Mouse (Mus musculus) midbrain, postnatal 0 days (tissue): ENCODE measurements at regions not wholly inside any gene's neighbourhood (a gene's known extent, or its start where the extent isn't known, plus 50 kb on each side); places are given as distances from the start of the nearest gene placed in this dataset.

ENCODE experiments used
- ATAC-seq: fragments of 200-750 bp; cut with Nextera tagmentation; 2 replicates; pipeline ENCODE4 v1.8.0; 2017; ENCODE audit warnings: moderate number of reproducible peaks, mild to moderate bottlenecking, moderate TSS enrichment, moderate library complexity; ENCODE audit not compliant: low FRiP score
- DNase-seq: peaks from one replicate; pipeline ENCODE4 v3.0.0-alpha.2; 2015; ENCODE audit warnings: low spot score
- H3K27ac ChIP-seq: fragments of 300-500 bp; sonication (generic); 2 replicates; pipeline ENCODE4 v1.5.1; 2014; ENCODE audit warnings: low read depth, mild to moderate bottlenecking, low read length, mixed read lengths
- H3K27me3 ChIP-seq: fragments of 300-500 bp; sonication (generic); 2 replicates; pipeline ENCODE4 v1.6.1; 2014; ENCODE audit warnings: low read length, control low read depth, mixed read lengths; ENCODE audit not compliant: insufficient read depth
- H3K36me3 ChIP-seq: fragments of 300-500 bp; sonication (generic); 2 replicates; pipeline ENCODE4 v1.6.1; 2014; ENCODE audit warnings: low read length, control low read depth, mixed read lengths; ENCODE audit not compliant: insufficient read depth
- H3K4me1 ChIP-seq: fragments of 300-500 bp; sonication (generic); 2 replicates; pipeline ENCODE4 v1.6.1; 2014; ENCODE audit warnings: mild to moderate bottlenecking, control low read depth, antibody characterized with exemption, low read length, mixed read lengths; ENCODE audit not compliant: insufficient read depth
- H3K4me2 ChIP-seq: fragments of 300-500 bp; sonication (generic); 2 replicates; pipeline ENCODE4 v1.6.1; 2014; ENCODE audit warnings: low read depth, mild to moderate bottlenecking, low read length, mixed read lengths; ENCODE audit not compliant: poor library complexity, severe bottlenecking
- H3K4me3 ChIP-seq: fragments of 300-500 bp; sonication (generic); 2 replicates; pipeline ENCODE4 v1.5.1; 2014; ENCODE audit warnings: low read depth, mild to moderate bottlenecking, low read length, moderate library complexity
- H3K9ac ChIP-seq: fragments of 300-500 bp; sonication (generic); replicated peaks from 2 replicates; pipeline ENCODE4 v1.6.1; 2014; ENCODE audit warnings: mild to moderate bottlenecking, low read length, moderate library complexity, mixed read lengths; ENCODE audit not compliant: poor library complexity, severe bottlenecking
- H3K9me3 ChIP-seq: fragments of 300-500 bp; sonication (generic); 2 replicates; pipeline ENCODE4 v1.6.1; 2016; ENCODE audit warnings: low read length, control low read depth
- CTCF ChIP-seq: IDR thresholded peaks from 2 replicates; pipeline ENCODE4 v1.5.1; 2016; ENCODE audit warnings: antibody characterized with exemption, mild to moderate bottlenecking
- WGBS: fragments of 180-500 bp; shearing (Covaris S2); extraction: QIAGEN DNeasy Blood & Tissue Kit; methylation state at CpG from one replicate; pipeline ENCODE4 v1.1.7; 2014; 5-methylcytosine and 5-hydroxymethylcytosine counted together

DNA sequence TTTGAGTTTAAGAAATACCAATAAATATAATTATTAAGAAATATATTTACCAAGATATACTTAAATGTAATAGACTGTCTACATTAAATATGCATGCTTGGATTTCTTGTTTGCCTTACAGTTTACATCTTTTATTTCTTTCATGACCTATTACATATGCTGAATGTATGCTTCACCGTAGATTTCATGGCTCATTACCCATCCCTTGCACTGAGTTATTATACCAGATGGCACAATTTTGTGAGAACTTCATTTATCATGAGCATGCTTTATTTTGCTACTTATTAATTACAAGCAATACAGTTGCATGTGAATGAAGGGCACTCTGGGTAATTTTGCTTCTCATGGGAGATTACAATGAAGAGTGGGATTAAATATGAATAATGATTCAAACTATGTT lies 856.0 kb upstream of the Nectin3 start:
- no peak overlapping the region for H3K27ac ChIP-seq
- DNase-seq = peak; percentile 31
- H3K9ac ChIP-seq = no peak overlapping the region
- no peaks in the 10 kb centered on the region for H3K9me3 ChIP-seq
- TF ChIP-seq CTCF = no peak
- H3K4me3 ChIP-seq = no peak overlapping the region
- no peaks in the 10 kb centered on the region for H3K27me3 ChIP-seq
- H3K4me1 ChIP-seq = no peaks in the 10 kb centered on the region
- H3K36me3 ChIP-seq = no peaks in the 10 kb centered on the region
- ATAC-seq = no peak
- no peak overlapping the region for H3K4me2 ChIP-seq
- 64% methylated on average over 1 of the region's 1 CpGs for WGBS

DNA sequence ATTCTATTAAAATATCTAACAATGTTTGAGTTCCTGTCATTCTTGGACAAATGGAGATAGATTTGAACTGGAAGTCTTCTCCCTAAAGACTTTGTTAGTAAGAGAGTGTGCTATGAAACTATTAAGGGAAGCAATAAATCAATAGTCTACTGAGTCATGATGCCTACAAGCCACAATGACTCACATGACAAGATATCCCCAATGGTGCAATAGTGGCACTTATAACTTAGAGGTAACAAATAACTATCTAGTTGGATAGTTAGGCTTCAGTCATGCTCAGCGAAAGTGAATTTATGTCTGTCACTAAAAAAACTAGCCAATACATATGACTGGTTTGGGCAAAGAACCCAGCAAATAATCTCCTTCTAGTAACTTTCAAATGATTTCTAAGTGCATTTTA lies 889.1 kb upstream of the Dppa4 start:
- Histone ChIP-seq H3K36me3 (no peaks in the 10 kb centered on the region), H3K4me3 (no peak overlapping the region), H3K9me3 (no peaks in the 10 kb centered on the region), H3K27me3 (no peaks in the 10 kb centered on the region), H3K27ac (no peak overlapping the region), H3K4me1 (no peaks in the 10 kb centered on the region), H3K9ac (no peak overlapping the region), H3K4me2 (no peak overlapping the region)
- TF ChIP-seq CTCF = no peak
- ATAC-seq (no peak), DNase-seq (no peak)
- WGBS = 80% methylated on average over 1 of the region's 1 CpGs

DNA sequence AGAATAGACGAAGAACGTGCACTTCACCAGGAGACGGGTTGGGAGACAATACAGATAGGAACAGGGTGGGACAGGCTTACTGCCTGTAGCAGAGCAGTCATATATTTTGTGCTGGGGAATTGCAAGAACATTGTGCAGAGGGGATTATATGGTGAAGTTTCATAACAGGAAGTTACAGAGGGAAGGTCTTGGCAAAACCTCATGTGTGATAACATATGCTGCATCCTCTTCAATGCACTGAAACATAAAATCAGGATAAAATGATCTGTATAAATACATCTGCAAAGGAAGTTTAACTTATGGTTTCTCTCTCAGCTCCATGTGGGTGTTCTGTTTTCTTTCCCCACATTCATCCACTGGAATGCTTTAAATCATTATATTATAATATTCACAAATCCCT lies 876.5 kb upstream of the Dppa4 start:
- Histone ChIP-seq H3K4me2 (no peak overlapping the region), H3K27me3 (no peaks in the 10 kb centered on the region), H3K9ac (no peak overlapping the region), H3K27ac (no peak overlapping the region), H3K36me3 (no peaks in the 10 kb centered on the region), H3K9me3 (no peaks in the 10 kb centered on the region), H3K4me3 (no peak overlapping the region), H3K4me1 (no peaks in the 10 kb centered on the region)
- no peak for TF ChIP-seq CTCF
- DNase-seq = no peak
- 87% methylated on average over 3 of the region's 3 CpGs for WGBS
- ATAC-seq = no peak

DNA sequence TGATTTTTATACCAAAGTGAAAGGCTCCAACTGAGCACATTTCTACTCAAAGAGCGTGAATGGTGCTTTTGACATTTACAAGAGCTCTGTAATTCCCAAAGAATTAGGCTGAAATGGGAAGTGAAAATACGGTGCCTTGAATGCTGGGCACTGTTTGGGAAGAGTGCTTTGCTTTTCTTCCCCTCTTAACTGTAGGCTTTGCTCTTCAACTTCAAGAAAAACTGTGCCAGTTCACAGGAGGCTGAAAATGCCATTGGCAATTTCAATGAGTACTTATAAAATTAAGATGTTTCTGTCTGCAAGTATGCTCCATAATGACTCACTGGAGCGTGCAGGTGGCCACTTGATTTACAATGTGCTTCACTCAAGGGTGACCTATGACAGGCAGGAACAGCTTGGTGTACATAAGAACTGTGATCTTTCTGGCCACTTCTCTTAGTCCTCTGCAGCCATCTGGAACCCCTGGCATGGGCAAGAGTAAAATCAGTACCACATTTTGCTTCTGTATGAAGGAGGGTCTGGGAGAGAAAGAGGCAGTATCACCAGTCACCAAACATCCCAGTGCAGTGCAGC lies 864.8 kb upstream of the Dppa4 start:
- WGBS = 35% methylated on average over 3 of the region's 3 CpGs
- H3K4me3 ChIP-seq = no peak overlapping the region
- no peak for TF ChIP-seq CTCF

DNA sequence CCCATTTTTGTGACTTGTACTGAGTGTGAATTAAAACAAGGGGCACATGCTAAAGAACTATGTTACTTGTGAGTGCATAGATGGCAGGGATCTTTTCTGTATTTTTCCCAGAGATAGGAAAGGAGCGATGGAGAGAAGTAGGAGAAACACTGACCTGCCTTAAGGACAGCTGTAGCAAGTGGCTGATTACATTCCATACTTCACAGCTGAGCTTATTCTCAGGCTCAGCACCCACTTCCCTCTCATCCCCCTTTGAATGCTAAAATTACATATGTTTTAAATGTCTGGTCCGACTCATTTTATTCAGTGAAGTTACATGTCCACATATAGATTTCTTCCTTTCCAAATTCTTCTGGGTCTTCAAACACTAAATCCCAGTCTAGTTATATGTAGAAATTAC lies 838.5 kb upstream of the Dppa4 start:
- no peak overlapping the region for H3K4me2 ChIP-seq
- no peak overlapping the region for H3K4me3 ChIP-seq
- ATAC-seq (no peak), DNase-seq (no peak)
- H3K36me3 ChIP-seq = no peaks in the 10 kb centered on the region
- no peaks in the 10 kb centered on the region for H3K9me3 ChIP-seq
- no peaks in the 10 kb centered on the region for H3K27me3 ChIP-seq
- 95% methylated on average over 2 of the region's 2 CpGs for WGBS
- no peaks in the 10 kb centered on the region for H3K4me1 ChIP-seq
- H3K9ac ChIP-seq = no peak overlapping the region
- H3K27ac ChIP-seq = no peak overlapping the region
- TF ChIP-seq CTCF = no peak

More for the DNA sequence above, 864.8 kb upstream of the Dppa4 start:
- no peaks in the 10 kb centered on the region for H3K36me3 ChIP-seq
- no peak overlapping the region for H3K4me2 ChIP-seq
- H3K9ac ChIP-seq = no peak overlapping the region
- no peaks in the 10 kb centered on the region for H3K9me3 ChIP-seq
- no peak for ATAC-seq
- no peaks in the 10 kb centered on the region for H3K27me3 ChIP-seq
- no peak overlapping the region for H3K27ac ChIP-seq
- DNase-seq = peak; percentile 26
- no peaks in the 10 kb centered on the region for H3K4me1 ChIP-seq

DNA sequence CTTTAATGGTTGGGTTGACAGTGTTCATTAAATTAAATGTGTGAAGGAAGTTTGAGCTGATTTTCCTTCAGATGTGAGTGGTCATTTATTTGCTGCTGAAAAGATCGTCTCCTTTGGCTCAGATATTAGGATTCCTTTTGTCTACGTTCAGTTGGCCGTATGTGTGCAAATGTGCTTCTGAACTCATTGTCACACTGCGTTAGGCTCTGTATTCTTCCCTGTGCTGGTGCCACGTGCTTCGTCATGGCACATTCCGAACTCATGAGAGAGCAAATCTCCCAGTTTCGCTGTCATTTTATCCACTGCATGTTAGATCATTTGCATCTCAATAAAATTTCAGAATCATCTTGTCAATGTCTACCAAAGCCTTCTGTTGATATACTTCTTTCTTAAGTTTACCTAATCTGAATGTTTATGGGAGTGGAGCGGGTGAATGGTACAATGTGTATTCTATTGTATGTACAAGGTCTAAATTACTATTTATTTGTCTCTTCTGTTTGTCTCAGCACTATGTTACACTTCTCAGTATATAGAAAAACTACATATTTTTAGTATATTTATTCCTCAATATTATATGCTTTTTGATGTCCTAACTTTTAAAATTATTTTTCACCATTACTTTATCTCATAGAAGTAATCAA lies 808.0 kb upstream of the Dppa4 start:
- H3K36me3 ChIP-seq = no peaks in the 10 kb centered on the region
- H3K9me3 ChIP-seq = no peaks in the 10 kb centered on the region
- ATAC-seq = no peak
- no peak overlapping the region for H3K9ac ChIP-seq
- H3K4me2 ChIP-seq = no peak overlapping the region
- H3K4me3 ChIP-seq = no peak overlapping the region
- H3K4me1 ChIP-seq = no peaks in the 10 kb centered on the region; the same call in 1 of the 2 replicates
- TF ChIP-seq CTCF = no peak
- H3K27me3 ChIP-seq = no peaks in the 10 kb centered on the region
- 18% methylated on average over 9 of the region's 9 CpGs for WGBS
- no peak overlapping the region for H3K27ac ChIP-seq
- DNase-seq = peak; percentile 7
